Mouse (Mus musculus): Measurements from ENCODE around the gene Enpp3.

Enpp3 gene

GRCm38 (mm10) chr10:24754251-24754835, 88.3 kb downstream of the Enpp3 start:
- TF ChIP-seq GATA4 (IDR thresholded peaks at IDR 0.05; ENCODE audit: insufficient replicate concordance, low read length): no peak

- TF ChIP-seq GATA4 (IDR thresholded peaks at IDR 0.05; ENCODE audit: insufficient replicate concordance, low read length): no peak
Measured at GRCm38 (mm10) chr10:24753536-24754250, 88.9 kb downstream of the Enpp3 start.

- no peak for TF ChIP-seq GATA4 (IDR thresholded peaks at IDR 0.05; ENCODE audit: insufficient replicate concordance, low read length)
Measured at GRCm38 (mm10) chr10:24742950-24743487, 99.6 kb downstream of the Enpp3 start.

GRCm38 (mm10) chr10:24741229-24742198, 101.1 kb downstream of the Enpp3 start:
- no peak for TF ChIP-seq GATA4 (IDR thresholded peaks at IDR 0.05; ENCODE audit: insufficient replicate concordance, low read length)

- TF ChIP-seq GATA4 (IDR thresholded peaks at IDR 0.05; ENCODE audit: insufficient replicate concordance, low read length): no peak
Measured at GRCm38 (mm10) chr10:24739171-24739570, 103.5 kb downstream of the Enpp3 start.

GRCm38 (mm10) chr10:24738456-24738855, 104.2 kb downstream of the Enpp3 start:
- TF ChIP-seq GATA4 (IDR thresholded peaks at IDR 0.05; ENCODE audit: insufficient replicate concordance, low read length): no peak

- TF ChIP-seq GATA4 (IDR thresholded peaks at IDR 0.05; ENCODE audit: insufficient replicate concordance, low read length): no peak
Measured at GRCm38 (mm10) chr10:24735027-24735777, 107.4 kb downstream of the Enpp3 start.

- no peak for TF ChIP-seq GATA4 (IDR thresholded peaks at IDR 0.05; ENCODE audit: insufficient replicate concordance, low read length)
Measured at GRCm38 (mm10) chr10:24727478-24727877, 115.1 kb downstream of the Enpp3 start.

- no peak for TF ChIP-seq GATA4 (IDR thresholded peaks at IDR 0.05; ENCODE audit: insufficient replicate concordance, low read length)
Measured at GRCm38 (mm10) chr10:24725197-24725596, 117.4 kb downstream of the Enpp3 start.
